Mouse (Mus musculus) 416B (cell line): ENCODE measurements around the gene Ddx46.
"Not testable (repeated sequence)": the region's sequence is repeated elsewhere in the genome, so short reads cannot be mapped to it uniquely, and the experiment has no call there.

Experiments
- DNase-seq: peaks from one replicate; pipeline ENCODE4 v3.0.0; 2011; ENCODE audit warnings: low read depth

Ddx46 gene

GRCm38 (mm10) chr13:55634639-55635127 is at the start of gene Ddx46:
Gene Ddx46, plus strand, starts transcription at chr13:55635027.
- peak; percentile 89 for DNase-seq

- DNase-seq: no peak
These were observed 42.8 kb upstream of the Ddx46 start for GRCm38 (mm10) chr13:55591961-55592490.

- peak; percentile 95 for DNase-seq
These were observed 42.1 kb upstream of the Ddx46 start for GRCm38 (mm10) chr13:55592512-55593253.

- DNase-seq: peak; percentile 35
These were observed 41.5 kb upstream of the Ddx46 start for GRCm38 (mm10) chr13:55593254-55593747.

- no peak for DNase-seq
These were observed 39.5 kb upstream of the Ddx46 start for GRCm38 (mm10) chr13:55595375-55595774.

GRCm38 (mm10) chr13:55596802-55597201 is 38.0 kb upstream of the Ddx46 start:
- DNase-seq: no peak

GRCm38 (mm10) chr13:55599566-55600540 is 35.0 kb upstream of the Ddx46 start, which contains the start of gene B4galt7:
Gene B4galt7, plus strand, starts transcription at chr13:55599896.
- DNase-seq: peak; percentile 81

- DNase-seq: peak; percentile 94
These were observed 34.2 kb upstream of the Ddx46 start for GRCm38 (mm10) chr13:55600657-55601056.

- DNase-seq: peak; percentile 76
These were observed 33.2 kb upstream of the Ddx46 start for GRCm38 (mm10) chr13:55601611-55602010.

GRCm38 (mm10) chr13:55604606-55605005 is 30.2 kb upstream of the Ddx46 start:
- no peak for DNase-seq

- DNase-seq: no peak
These were observed 27.8 kb upstream of the Ddx46 start for GRCm38 (mm10) chr13:55606899-55607623.

GRCm38 (mm10) chr13:55607624-55608006 is 27.2 kb upstream of the Ddx46 start:
- no peak for DNase-seq

- no peak for DNase-seq
These were observed 22.8 kb upstream of the Ddx46 start for GRCm38 (mm10) chr13:55611996-55612395.

- DNase-seq: no peak
These were observed 21.4 kb upstream of the Ddx46 start for GRCm38 (mm10) chr13:55613471-55613870.

GRCm38 (mm10) chr13:55619328-55619727 is 15.5 kb upstream of the Ddx46 start:
- DNase-seq: no peak

GRCm38 (mm10) chr13:55620275-55620674 is 14.6 kb upstream of the Ddx46 start:
- DNase-seq: no peak

- DNase-seq: not testable (repeated sequence)
These were observed 12.6 kb upstream of the Ddx46 start for GRCm38 (mm10) chr13:55622156-55622648.

GRCm38 (mm10) chr13:55622649-55623541 is 11.9 kb upstream of the Ddx46 start, which contains the start of gene Caml:
Gene Caml, plus strand, starts transcription at chr13:55623005.
- peak; percentile 94 for DNase-seq

GRCm38 (mm10) chr13:55635146-55635571 is 332 bp downstream of the Ddx46 start:
- no peak for DNase-seq
